Mouse (Mus musculus) heart, postnatal 25 days (tissue): ENCODE measurements around the gene Gm17949. TPM values are rescaled to one million over a fixed set of nuclear protein-coding genes. Genes with fewer than 3 reads are reported as not detected.

Experiments
- total RNA-seq, 2 experiments: library from RNA; stranded (reverse); gene quantifications; 2 replicates each; pipeline ENCODE4 v1.2.3; 2021

The Gm17949 gene
- total RNA-seq, 2 experiments from 2014 or later, result not detected

Other genes starting within 250 kb of the Gm17949 start
- gene Dus3l, start 246.7 kb upstream of the Gm17949 start, total RNA-seq, result 10 to 100 TPM; 18.3 to 18.8 TPM
- gene Prr22, start 241.2 kb upstream of the Gm17949 start, total RNA-seq, result under 1 TPM; 0.13 to 0.22 TPM
- gene Rfx2, start 180.5 kb upstream of the Gm17949 start, total RNA-seq, result 1 to 10 TPM; 3.2 to 4.6 TPM
- not detected for gene Acsbg2, start 137.0 kb upstream of the Gm17949 start, total RNA-seq
- gene 1700061G19Rik, start 136.0 kb upstream of the Gm17949 start, total RNA-seq, result not detected
- 10 to 100 TPM; 21.6 to 21.8 TPM for gene Mllt1, start 76.1 kb upstream of the Gm17949 start, total RNA-seq
- not detected for gene Acer1, start 29.3 kb upstream of the Gm17949 start, total RNA-seq
- gene Clpp, start 21.2 kb upstream of the Gm17949 start, total RNA-seq, result 10 to 100 TPM; 73.4 TPM
- 10 to 100 TPM; 65.4 to 77.8 TPM for gene Alkbh7, start 14.1 kb upstream of the Gm17949 start, total RNA-seq
- gene Pspn, start 11.5 kb upstream of the Gm17949 start, total RNA-seq, result not detected
- gene Gtf2f1, start 181 bp upstream of the Gm17949 start, total RNA-seq, result 10 to 100 TPM; 20.4 to 22.7 TPM
- gene Khsrp, start 20.1 kb downstream of the Gm17949 start, total RNA-seq, result 10 to 100 TPM; 44.8 to 44.9 TPM
- gene Slc25a41, start 30.2 kb downstream of the Gm17949 start, total RNA-seq, result not detected
- gene Crb3, start 47.6 kb downstream of the Gm17949 start, total RNA-seq, result under 1 TPM in 1 of 2 experiments, not detected in 1; 0.78 TPM
- gene Slc25a23, start 48.4 kb downstream of the Gm17949 start, total RNA-seq, result 10 to 100 TPM; 65.1 to 75.0 TPM
- gene Dennd1c, start 67.0 kb downstream of the Gm17949 start, total RNA-seq, result 1 to 10 TPM in 1 of 2 experiments, under 1 TPM in 1; 0.96 to 2.1 TPM
- 1 to 10 TPM; 3.2 to 3.3 TPM for gene Tubb4a, start 76.3 kb downstream of the Gm17949 start, total RNA-seq
- under 1 TPM; 0.28 to 0.57 TPM for gene Tnfsf9, start 93.9 kb downstream of the Gm17949 start, total RNA-seq
- gene Cd70, start 138.3 kb downstream of the Gm17949 start, total RNA-seq, result not detected
- gene Tnfsf14, start 182.7 kb downstream of the Gm17949 start, total RNA-seq, result not detected
- gene C3, start 216.7 kb downstream of the Gm17949 start, total RNA-seq, result 10 to 100 TPM; 47.1 to 80.7 TPM
- 10 to 100 TPM; 26.1 to 29.5 TPM for gene Gpr108, start 237.0 kb downstream of the Gm17949 start, total RNA-seq
- 100 to 1,000 TPM in 1 of 2 experiments, 10 to 100 TPM in 1; 90.6 to 107 TPM for gene Trip10, start 238.0 kb downstream of the Gm17949 start, total RNA-seq